Mouse (Mus musculus): ENCODE data around the gene Atr. TPM values are rescaled to one million over a fixed set of nuclear protein-coding genes. Genes with fewer than 3 reads are reported as not detected.

Atr gene
- polyA plus RNA-seq, 1 experiment from 2014 or later = 4.4 TPM

DNA sequence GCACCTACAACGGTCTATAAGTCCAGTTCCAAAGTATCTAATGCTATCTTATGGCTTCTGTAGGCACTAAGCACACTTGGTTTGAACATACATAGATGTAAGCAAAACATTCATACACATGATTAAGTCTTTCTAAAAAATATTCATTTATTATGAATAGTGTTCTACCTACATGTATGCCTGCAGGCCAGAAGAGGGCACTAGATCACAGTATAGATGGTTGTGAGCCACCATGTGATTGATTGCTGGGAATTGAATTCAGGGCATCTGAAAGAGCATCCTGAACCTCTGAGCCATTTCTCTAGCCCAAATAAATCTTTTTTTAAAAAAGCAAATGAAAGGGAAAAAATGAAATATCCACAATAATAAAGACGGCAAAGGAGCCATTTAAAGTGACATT, 134.9 kb downstream of the Atr start:
- Histone ChIP-seq H3K27ac (replicated peaks) (no peak overlapping the region), H3K4me2 (replicated peaks; ENCODE audit: low read depth) (no peak overlapping the region), H3K36me3 (ENCODE audit: control insufficient read depth, insufficient read depth, low read length) (peaks cover 10% of the 10 kb centered on the region; the same call in 1 of the 2 replicates), H3K4me1 (replicated peaks; ENCODE audit: control insufficient read depth, insufficient read depth) (no peaks in the 10 kb centered on the region), H3K9me3 (ENCODE audit: control insufficient read depth, low read length) (no peaks in the 10 kb centered on the region), H3K27me3 (ENCODE audit: control insufficient read depth, insufficient read depth, low read length) (no peaks in the 10 kb centered on the region), H3K9ac (ENCODE audit: low read length) (no peak overlapping the region), H3K4me3 (ENCODE audit: low read depth, low read length) (no peak overlapping the region)
- 100% methylated on average over 2 of the region's 2 CpGs for WGBS
- TF ChIP-seq CTCF (IDR thresholded peaks at IDR 0.05; ENCODE audit: low read depth) = peak; percentile 57
- TF ChIP-seq EP300 (optimal IDR thresholded peaks at IDR 0.05) = no peak
- ATAC-seq (ENCODE audit: low FRiP score, low TSS enrichment) = no peak
- DNase-seq (ENCODE audit: low spot score) = no peak

Other genes starting within 250 kb of the Atr start
- 0.18 and 0.21 TPM in 2 replicates for gene Pcolce2, start 220.0 kb upstream of the Atr start, polyA plus RNA-seq (2015; fragmentation: Nextera tagmentation; extraction: Ambion mirVana)
- 1.2 and 1.3 TPM in 2 replicates for gene Trpc1, start 107.2 kb upstream of the Atr start, polyA plus RNA-seq (2015; fragmentation: Nextera tagmentation; extraction: Ambion mirVana)
- 44.4 and 45.6 TPM in 2 replicates for gene Pls1, start 12.3 kb upstream of the Atr start, polyA plus RNA-seq (2015; fragmentation: Nextera tagmentation; extraction: Ambion mirVana)
- 5.4 and 7.6 TPM in 2 replicates for gene Xrn1, start 97.2 kb downstream of the Atr start, polyA plus RNA-seq (2015; fragmentation: Nextera tagmentation; extraction: Ambion mirVana)